Comparison of ENCODE assay signal across 34 mouse cellular contexts in the genomic region with DNA sequence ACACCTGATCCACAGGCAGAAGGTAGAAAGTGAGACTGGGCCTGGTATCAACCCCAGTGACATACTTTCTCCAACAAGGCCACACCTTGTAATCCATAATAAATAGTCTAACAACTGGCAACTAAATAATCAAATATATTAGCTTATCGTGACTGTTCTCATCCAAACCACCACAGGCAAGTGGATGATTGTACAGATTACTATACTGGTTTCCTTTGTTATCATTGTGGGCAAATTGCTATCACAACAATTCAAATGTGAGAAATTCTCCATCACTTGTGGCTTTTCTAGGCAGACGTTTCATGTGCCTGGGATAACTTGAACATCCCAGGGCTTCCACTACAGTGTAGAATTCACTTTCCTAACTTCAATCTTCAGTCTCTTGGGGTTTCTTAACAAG.
"Had no signal": no experiment of that assay in that cellular context is flagged by ENCODE, and none has a peak within 500 bp of the region (broad histone marks: within the 10 kb centered on the region; RNA-seq: fewer than 3 reads in every experiment).

No protein-coding gene starts in this region.

- H3K27me3 ChIP-seq: heart, embryonic 12.5 days; heart, embryonic 13.5 days; heart, embryonic 15.5 days; hindbrain, embryonic 12.5 days; hindbrain, embryonic 13.5 days; hindbrain, embryonic 15.5 days; intestine, embryonic 15.5 days; kidney, embryonic 15.5 days had no signal

- H3K4me3 ChIP-seq: heart, embryonic 10.5 days; heart, embryonic 12.5 days; heart, embryonic 13.5 days; heart, embryonic 15.5 days; hindbrain, embryonic 10.5 days; hindbrain, embryonic 12.5 days; hindbrain, embryonic 13.5 days; hindbrain, embryonic 15.5 days; intestine, embryonic 15.5 days; kidney, embryonic 15.5 days; layer of hippocampus, adult 2 months; left cerebral cortex, adult 2 months had no signal

- DNase-seq: heart, postnatal 10 days; heart, postnatal 36 days; heart, postnatal 4 days; kidney, adult 11 months; kidney, adult 18-20 months; kidney, adult 2 months; kidney, adult 8-10 months; kidney, adult 9 months; kidney, postnatal 10 days; kidney, postnatal 14 days; kidney, postnatal 25 days; kidney, postnatal 36 days; kidney, postnatal 4 days; layer of hippocampus, adult 9-11 months; layer of hippocampus, postnatal 36 days had no signal

- H3K36me3 ChIP-seq: heart, embryonic 10.5 days; heart, embryonic 12.5 days; heart, embryonic 13.5 days; heart, embryonic 15.5 days; hindbrain, embryonic 10.5 days; hindbrain, embryonic 12.5 days; hindbrain, embryonic 13.5 days; hindbrain, embryonic 15.5 days; intestine, embryonic 15.5 days; kidney, embryonic 15.5 days had no signal

- H3K4me1 ChIP-seq: heart, embryonic 10.5 days; heart, embryonic 12.5 days; heart, embryonic 13.5 days; heart, embryonic 15.5 days; hindbrain, embryonic 10.5 days; hindbrain, embryonic 12.5 days; hindbrain, embryonic 13.5 days; hindbrain, embryonic 15.5 days; intestine, embryonic 15.5 days; kidney, embryonic 15.5 days had no signal

- ATAC-seq: hindbrain, embryonic 16.5 days; hindbrain, postnatal 0 days; inflammation-experienced regulatory T-cells, adult 6 months; intestine, embryonic 15.5 days; intestine, embryonic 16.5 days; intestine, postnatal 0 days had no signal

- H3K9me3 ChIP-seq: heart, embryonic 10.5 days; heart, embryonic 12.5 days; heart, embryonic 13.5 days; heart, embryonic 15.5 days; hindbrain, embryonic 10.5 days; hindbrain, embryonic 12.5 days; hindbrain, embryonic 13.5 days; hindbrain, embryonic 15.5 days; intestine, embryonic 15.5 days; kidney, embryonic 15.5 days had no signal

- H3K9ac ChIP-seq: heart, embryonic 12.5 days; heart, embryonic 13.5 days; heart, embryonic 15.5 days; hindbrain, embryonic 12.5 days; hindbrain, embryonic 13.5 days; hindbrain, embryonic 14.5 days; hindbrain, embryonic 15.5 days; intestine, embryonic 15.5 days; kidney, embryonic 15.5 days had no signal

- H3K27ac ChIP-seq: heart, embryonic 10.5 days; heart, embryonic 13.5 days; heart, embryonic 15.5 days; hindbrain, embryonic 10.5 days; hindbrain, embryonic 12.5 days; hindbrain, embryonic 13.5 days; hindbrain, embryonic 14.5 days; hindbrain, embryonic 15.5 days; hindbrain, postnatal 0 days; intestine, embryonic 15.5 days; kidney, embryonic 15.5 days; kidney, postnatal 0 days; layer of hippocampus, adult 2 months; left cerebral cortex, adult 2 months had no signal
